Mouse (Mus musculus) neural tube, embryonic 11.5 days (tissue): ENCODE measurements around the gene Sidt1. TPM values are rescaled to one million over a fixed set of nuclear protein-coding genes. Genes with fewer than 3 reads are reported as not detected.
A peak's percentile ranks its signal among the peaks of the same experiment; 100 is the strongest.

Experiments
- ATAC-seq: fragments of 200-750 bp; cut with Nextera tagmentation; 2 replicates; pipeline ENCODE4 v1.8.0; 2017; ENCODE audit warnings: moderate number of reproducible peaks, mild to moderate bottlenecking, moderate TSS enrichment, moderate library complexity; ENCODE audit not compliant: insufficient read depth, low FRiP score, low TSS enrichment
- DNase-seq: peaks from one replicate; pipeline ENCODE4 v3.0.0-alpha.2; 2015; ENCODE audit warnings: low spot score
- H3K27ac ChIP-seq: fragments of 300-500 bp; sonication (generic); 2 replicates; pipeline ENCODE4 v1.5.1; 2014; ENCODE audit warnings: low read depth, mild to moderate bottlenecking, low read length
- H3K27me3 ChIP-seq: fragments of 300-500 bp; sonication (generic); 2 replicates; pipeline ENCODE4 v1.6.1; 2014; ENCODE audit warnings: mild to moderate bottlenecking, low read length, mixed read lengths; ENCODE audit not compliant: control insufficient read depth, insufficient read depth
- H3K36me3 ChIP-seq: fragments of 300-500 bp; sonication (generic); 2 replicates; pipeline ENCODE4 v1.6.1; 2014; ENCODE audit warnings: mild to moderate bottlenecking, low read length, moderate library complexity, mixed read lengths; ENCODE audit not compliant: control insufficient read depth, insufficient read depth
- H3K4me1 ChIP-seq: fragments of 300-500 bp; sonication (generic); 2 replicates; pipeline ENCODE4 v1.6.1; 2014; ENCODE audit warnings: low read length, mixed read lengths; ENCODE audit not compliant: control insufficient read depth, insufficient read depth
- H3K4me2 ChIP-seq: fragments of 300-500 bp; sonication (generic); 2 replicates; pipeline ENCODE4 v1.6.1; 2014; ENCODE audit warnings: low read depth, mild to moderate bottlenecking, moderate library complexity
- H3K4me3 ChIP-seq: fragments of 300-500 bp; sonication (generic); 2 replicates; pipeline ENCODE4 v1.5.1; 2014; ENCODE audit warnings: low read depth, low read length
- H3K9ac ChIP-seq: fragments of 300-500 bp; sonication (generic); 2 replicates; pipeline ENCODE4 v1.6.1; 2014; ENCODE audit warnings: mild to moderate bottlenecking, low read length
- H3K9me3 ChIP-seq: fragments of 300-500 bp; sonication (generic); 2 replicates; pipeline ENCODE4 v1.6.1; 2016; ENCODE audit warnings: low read length; ENCODE audit not compliant: control insufficient read depth
- WGBS: fragments of 180-500 bp; shearing (Covaris S2); extraction: QIAGEN DNeasy Blood & Tissue Kit; methylation state at CpG from one replicate; pipeline ENCODE4 v1.1.7; 2014; 5-methylcytosine and 5-hydroxymethylcytosine counted together
- polyA plus RNA-seq: library from polyadenylated mRNA; unstranded; fragments of >200 nt; fragmentation: Nextera tagmentation; extraction: Ambion mirVana; gene quantifications from 2 replicates; pipeline ENCODE4 v1.2.1, GENCODE M21; 2014

Sidt1 gene
- polyA plus RNA-seq, 1 experiment from 2014 or later, result 0.32 TPM

DNA sequence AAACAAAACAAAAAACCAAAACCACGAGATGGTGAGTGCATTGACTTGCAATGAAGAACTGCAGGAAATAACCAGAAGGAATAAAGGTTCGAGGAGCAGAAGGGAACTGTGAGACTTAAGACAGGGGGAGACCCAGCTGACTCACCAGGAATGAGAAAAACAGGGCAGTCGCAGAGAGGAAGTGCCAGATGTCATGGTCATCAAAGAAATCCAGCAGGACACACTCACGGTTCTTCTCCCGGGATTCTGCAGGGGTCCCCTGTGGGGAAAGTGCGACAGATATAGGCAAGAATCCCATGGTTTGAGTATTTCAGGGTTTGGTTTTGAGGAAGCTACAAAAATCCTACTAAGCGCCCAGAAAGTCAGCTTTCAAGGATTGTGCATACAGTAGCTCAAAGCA, 89.7 kb downstream of the Sidt1 start:
- Histone ChIP-seq H3K9me3 (no peaks in the 10 kb centered on the region), H3K9ac (no peak overlapping the region), H3K27me3 (no peaks in the 10 kb centered on the region), H3K4me1 (no peaks in the 10 kb centered on the region), H3K27ac (no peak overlapping the region), H3K4me2 (no peak overlapping the region), H3K36me3 (no peaks in the 10 kb centered on the region), H3K4me3 (no peak overlapping the region)
- 49% methylated on average over 7 of the region's 7 CpGs for WGBS
- no peak for ATAC-seq
- no peak for DNase-seq

DNA sequence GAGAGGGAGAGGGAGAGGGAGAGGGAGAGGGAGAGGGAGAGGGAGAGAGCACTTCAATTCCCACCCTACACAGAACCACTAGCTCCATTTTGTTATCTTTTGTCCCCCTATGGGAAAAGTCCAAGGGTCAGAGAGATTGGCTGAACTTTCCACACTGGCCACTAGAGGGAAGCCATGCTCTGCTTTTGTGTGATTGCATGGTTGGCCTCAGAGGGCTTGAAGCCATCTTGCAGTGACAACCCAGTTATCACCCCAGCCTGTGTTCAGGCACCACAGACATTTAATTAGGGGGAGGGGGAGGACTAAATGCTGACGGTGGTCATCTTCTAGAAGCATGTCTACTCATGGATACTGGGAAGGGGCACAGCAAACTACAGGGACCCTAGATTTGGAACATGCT, 90.4 kb downstream of the Sidt1 start:
- Histone ChIP-seq H3K9me3 (no peaks in the 10 kb centered on the region), H3K4me1 (no peaks in the 10 kb centered on the region), H3K36me3 (no peaks in the 10 kb centered on the region), H3K27me3 (no peaks in the 10 kb centered on the region), H3K4me2 (no peak overlapping the region), H3K27ac (no peak overlapping the region), H3K9ac (no peak overlapping the region), H3K4me3 (no peak overlapping the region)
- ATAC-seq (no peak), DNase-seq (peak; percentile 83)
- 0% methylated on average over 1 of the region's 1 CpGs for WGBS

DNA sequence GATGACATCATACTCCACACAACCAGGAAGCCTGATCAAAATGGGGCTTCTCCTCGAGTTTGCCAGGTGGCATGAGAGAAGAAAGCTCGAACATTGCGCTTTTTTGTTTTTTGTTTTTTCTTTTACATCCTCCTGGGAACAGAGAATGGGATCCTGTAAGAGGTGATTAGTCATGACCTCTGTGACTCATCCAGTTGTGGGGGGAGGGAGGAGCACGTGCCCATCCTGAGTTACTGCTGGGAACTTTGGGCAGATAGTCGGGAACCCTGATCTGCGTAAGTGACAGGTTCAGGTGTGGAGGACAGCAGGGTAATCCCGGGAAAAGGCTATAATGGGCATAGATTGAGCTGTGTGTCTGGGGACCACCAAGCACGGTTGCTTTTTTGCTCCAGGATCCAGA, 92.6 kb downstream of the Sidt1 start:
- H3K4me3 ChIP-seq, result no peak overlapping the region
- H3K4me2 ChIP-seq, result no peak overlapping the region
- no peaks in the 10 kb centered on the region for H3K4me1 ChIP-seq
- no peak for DNase-seq
- H3K27me3 ChIP-seq, result no peaks in the 10 kb centered on the region
- ATAC-seq, result no peak
- no peaks in the 10 kb centered on the region for H3K9me3 ChIP-seq
- H3K36me3 ChIP-seq, result no peaks in the 10 kb centered on the region
- H3K9ac ChIP-seq, result no peak overlapping the region
- H3K27ac ChIP-seq, result no peak overlapping the region
- WGBS, result 72% methylated on average over 8 of the region's 8 CpGs

DNA sequence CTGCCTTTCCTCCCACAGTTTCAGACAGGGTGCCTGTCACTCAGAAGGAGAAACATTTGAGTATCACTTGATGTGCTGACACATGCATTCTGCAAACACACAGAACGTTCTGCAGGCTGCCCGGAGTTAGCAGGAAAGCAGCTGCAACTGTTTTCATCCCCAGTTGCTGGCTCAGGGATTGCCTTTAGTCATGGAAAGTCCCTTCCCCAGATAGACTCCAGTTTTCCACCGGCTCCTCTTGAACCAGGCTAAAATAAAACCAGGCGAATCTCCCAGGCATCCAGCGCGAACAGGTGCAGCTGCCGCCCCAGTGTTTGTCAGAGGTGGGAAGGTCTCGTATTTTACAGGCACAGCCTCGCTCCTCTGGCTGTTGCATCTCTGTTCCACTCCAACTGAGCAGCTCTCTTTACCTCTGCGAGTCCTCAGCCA, 94.1 kb downstream of the Sidt1 start:
- no peak for ATAC-seq
- 65% methylated on average over 10 of the region's 10 CpGs for WGBS

DNA sequence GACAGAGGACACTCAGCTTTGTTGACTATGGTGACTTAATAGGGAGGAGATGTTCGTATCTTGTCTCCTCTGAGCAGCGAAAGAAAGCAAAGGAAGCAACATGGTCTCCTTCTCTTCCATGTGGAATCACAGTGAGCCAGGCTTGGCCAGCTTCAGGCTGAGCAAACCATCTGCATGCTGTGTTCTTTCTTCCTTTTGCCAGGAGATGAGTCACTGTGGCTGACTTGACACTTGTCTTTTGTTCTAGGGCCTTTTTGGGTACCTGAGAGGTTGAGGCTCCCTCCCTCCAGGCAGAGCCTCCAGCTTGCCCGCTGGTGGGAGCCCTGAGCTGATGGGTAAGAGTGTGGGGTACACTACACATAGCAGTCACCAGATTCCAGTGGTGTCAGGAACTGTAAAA, 95.2 kb downstream of the Sidt1 start:
- ATAC-seq (no peak), DNase-seq (no peak)
- no peak overlapping the region for H3K4me3 ChIP-seq
- H3K36me3 ChIP-seq, result no peaks in the 10 kb centered on the region
- no peaks in the 10 kb centered on the region for H3K9me3 ChIP-seq
- H3K9ac ChIP-seq, result no peak overlapping the region
- WGBS, result 79% methylated on average over 3 of the region's 3 CpGs
- H3K27ac ChIP-seq, result no peak overlapping the region
- H3K27me3 ChIP-seq, result no peaks in the 10 kb centered on the region
- H3K4me1 ChIP-seq, result no peaks in the 10 kb centered on the region
- no peak overlapping the region for H3K4me2 ChIP-seq

More for the DNA sequence above, 94.1 kb downstream of the Sidt1 start:
- H3K9ac ChIP-seq, result no peak overlapping the region
- H3K36me3 ChIP-seq, result no peaks in the 10 kb centered on the region
- no peak overlapping the region for H3K4me3 ChIP-seq
- H3K4me1 ChIP-seq, result no peaks in the 10 kb centered on the region
- no peaks in the 10 kb centered on the region for H3K9me3 ChIP-seq
- no peak overlapping the region for H3K27ac ChIP-seq
- no peak overlapping the region for H3K4me2 ChIP-seq
- no peak for DNase-seq
- no peaks in the 10 kb centered on the region for H3K27me3 ChIP-seq

DNA sequence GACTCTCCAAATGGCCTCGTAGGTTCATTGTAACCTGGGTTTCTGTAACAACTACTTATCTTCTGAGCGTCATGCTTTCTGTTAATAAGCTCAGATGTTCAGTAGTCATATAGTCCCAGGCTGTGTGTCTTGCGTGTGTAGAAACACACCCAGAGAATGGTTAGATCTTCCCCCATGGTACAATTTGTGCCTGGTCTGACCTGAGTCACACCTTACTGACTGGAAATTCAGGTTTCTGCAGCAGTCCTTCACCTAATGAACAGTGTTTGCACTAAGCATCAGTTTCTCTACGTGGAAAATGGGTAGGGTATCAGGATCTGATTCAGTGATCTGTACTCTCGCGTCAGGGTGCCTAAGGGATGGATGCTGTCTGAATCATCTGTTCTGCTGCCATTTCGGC, 100.0 kb downstream of the Sidt1 start:
- Histone ChIP-seq H3K4me3 (no peak overlapping the region), H3K9me3 (no peaks in the 10 kb centered on the region), H3K27me3 (no peaks in the 10 kb centered on the region), H3K4me1 (no peaks in the 10 kb centered on the region), H3K27ac (no peak overlapping the region), H3K36me3 (no peaks in the 10 kb centered on the region), H3K9ac (no peak overlapping the region), H3K4me2 (no peak overlapping the region)
- 89% methylated on average over 7 of the region's 7 CpGs for WGBS
- no peak for ATAC-seq
- no peak for DNase-seq

DNA sequence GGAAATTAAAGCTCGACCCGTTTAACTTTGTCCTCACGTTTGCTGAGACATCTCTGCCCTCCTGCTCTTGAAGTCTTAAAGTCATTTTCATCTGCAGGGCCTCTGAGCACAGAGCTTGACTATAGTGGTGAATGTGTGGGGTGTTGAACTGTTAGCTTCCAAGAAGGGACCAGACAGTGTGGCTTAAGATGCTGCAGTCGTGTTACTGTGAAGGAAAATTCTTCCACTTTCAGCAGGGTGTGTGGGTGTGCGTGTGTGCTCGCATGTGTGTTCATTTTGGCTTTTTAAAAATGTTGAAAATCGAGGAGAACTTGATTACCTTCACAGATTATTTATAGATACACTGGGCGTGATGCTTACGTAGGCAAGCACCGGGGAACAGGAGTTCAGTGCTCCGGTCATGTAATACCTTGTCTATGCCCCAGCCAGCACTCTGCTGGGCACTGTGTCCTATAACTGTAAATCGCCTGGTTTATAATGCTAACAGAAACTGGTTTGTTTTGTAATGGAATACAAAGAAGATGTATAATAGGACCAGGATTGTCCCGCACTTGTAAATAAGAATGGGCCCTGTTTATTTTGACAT, 106.2 kb downstream of the Sidt1 start:
- no peak for ATAC-seq
- H3K4me3 ChIP-seq, result no peak overlapping the region
- DNase-seq, result no peak
- H3K36me3 ChIP-seq, result no peaks in the 10 kb centered on the region; the same call in 1 of the 2 replicates
- 91% methylated on average over 13 of the region's 13 CpGs for WGBS
- H3K27me3 ChIP-seq, result no peaks in the 10 kb centered on the region
- H3K9me3 ChIP-seq, result no peaks in the 10 kb centered on the region
- no peaks in the 10 kb centered on the region for H3K4me1 ChIP-seq
- no peak overlapping the region for H3K4me2 ChIP-seq
- no peak overlapping the region for H3K27ac ChIP-seq
- H3K9ac ChIP-seq, result no peak overlapping the region

DNA sequence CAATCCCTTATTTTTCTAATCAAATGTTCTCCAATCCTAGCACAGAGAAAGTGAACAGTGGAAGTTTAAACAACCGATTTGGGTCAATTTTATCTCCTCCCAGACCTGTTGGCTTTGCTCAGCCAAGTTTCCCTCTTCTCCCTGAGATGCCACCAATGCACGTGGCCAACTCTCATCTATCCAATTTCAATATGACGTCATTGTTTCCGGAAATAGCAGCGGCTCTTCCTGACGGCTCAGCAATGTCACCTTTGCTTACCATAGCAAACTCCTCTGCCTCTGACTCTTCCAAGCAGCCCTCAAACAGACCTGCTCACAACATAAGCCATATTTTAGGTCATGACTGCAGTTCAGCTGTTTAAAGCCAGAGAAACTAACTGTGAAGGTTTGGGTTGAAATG, 111.5 kb downstream of the Sidt1 start:
- H3K4me1 ChIP-seq, result no peaks in the 10 kb centered on the region
- 84% methylated on average over 6 of the region's 6 CpGs for WGBS
- no peak for DNase-seq
- no peak for ATAC-seq
- H3K4me2 ChIP-seq, result no peak overlapping the region
- peaks cover 15% of the 10 kb centered on the region for H3K36me3 ChIP-seq
- no peaks in the 10 kb centered on the region for H3K27me3 ChIP-seq
- H3K9me3 ChIP-seq, result no peaks in the 10 kb centered on the region
- no peak overlapping the region for H3K4me3 ChIP-seq
- no peak overlapping the region for H3K9ac ChIP-seq
- no peak overlapping the region for H3K27ac ChIP-seq

DNA sequence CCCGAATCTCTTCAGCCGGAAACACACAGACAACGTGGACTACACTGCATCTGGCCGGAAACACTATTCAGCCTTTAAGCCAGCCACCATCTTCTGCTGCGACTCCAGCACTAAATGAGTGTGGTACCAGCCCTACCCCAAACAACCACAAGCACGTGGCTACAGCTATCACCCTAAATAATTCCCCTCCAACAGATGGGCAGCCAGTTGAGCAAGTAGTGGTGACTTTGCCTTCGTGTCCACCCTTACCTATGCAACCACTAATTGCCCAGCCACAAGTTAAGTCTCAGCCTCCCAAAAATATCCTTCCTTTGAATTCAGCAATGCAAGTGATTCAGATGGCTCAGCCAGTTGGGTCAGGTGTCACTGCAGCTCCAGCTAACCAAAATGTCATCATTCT, 116.6 kb downstream of the Sidt1 start:
- Histone ChIP-seq H3K4me3 (no peak overlapping the region), H3K9me3 (no peaks in the 10 kb centered on the region), H3K27ac (no peak overlapping the region), H3K27me3 (no peaks in the 10 kb centered on the region), H3K36me3 (peaks cover 15% of the 10 kb centered on the region), H3K9ac (no peak overlapping the region), H3K4me1 (no peaks in the 10 kb centered on the region), H3K4me2 (no peak overlapping the region)
- DNase-seq (no peak), ATAC-seq (no peak)
- WGBS, result 93% methylated on average over 7 of the region's 7 CpGs
